Mouse (Mus musculus): Measurements from ENCODE around the gene Zfp14.
A peak's percentile ranks its signal among the peaks of the same experiment; 100 is the strongest.

The Zfp14 gene

DNA sequence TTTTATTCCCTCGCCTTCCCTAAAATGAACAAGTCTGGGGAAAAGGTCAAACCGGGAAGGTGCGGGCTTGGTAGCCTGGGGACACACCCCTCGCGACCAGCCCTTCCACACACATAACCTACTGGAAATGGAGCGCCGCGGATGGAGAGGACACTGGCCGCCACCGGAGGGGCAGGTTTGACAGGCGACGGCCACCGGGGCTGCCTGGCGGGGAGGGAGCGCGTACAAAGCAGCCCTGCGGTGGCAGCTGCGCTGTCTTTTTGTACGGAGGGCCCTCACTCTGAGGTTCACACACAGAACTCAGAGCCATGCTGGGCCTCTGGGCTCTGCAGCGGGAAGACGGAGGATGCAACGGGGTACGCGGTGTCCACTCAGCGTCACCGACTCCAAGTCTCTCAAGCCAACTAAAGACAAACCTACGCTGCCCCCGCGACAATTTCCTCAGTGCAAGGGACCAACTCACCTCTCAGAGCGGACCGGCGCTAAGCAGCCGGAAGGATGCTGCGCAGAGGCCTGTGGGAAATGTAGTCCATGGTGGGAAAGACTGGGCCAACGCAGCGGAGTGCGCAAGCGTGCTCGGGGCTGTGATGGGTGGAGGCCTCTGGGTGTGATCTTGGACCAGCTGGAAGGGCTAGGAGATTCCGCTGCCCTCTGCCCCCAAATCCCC is at the start of gene Zfp14:
Gene Zfp14, minus strand, starts transcription at position 499 of the 667 bp plus-strand sequence.
- peak; percentile 90 for DNase-seq

DNA sequence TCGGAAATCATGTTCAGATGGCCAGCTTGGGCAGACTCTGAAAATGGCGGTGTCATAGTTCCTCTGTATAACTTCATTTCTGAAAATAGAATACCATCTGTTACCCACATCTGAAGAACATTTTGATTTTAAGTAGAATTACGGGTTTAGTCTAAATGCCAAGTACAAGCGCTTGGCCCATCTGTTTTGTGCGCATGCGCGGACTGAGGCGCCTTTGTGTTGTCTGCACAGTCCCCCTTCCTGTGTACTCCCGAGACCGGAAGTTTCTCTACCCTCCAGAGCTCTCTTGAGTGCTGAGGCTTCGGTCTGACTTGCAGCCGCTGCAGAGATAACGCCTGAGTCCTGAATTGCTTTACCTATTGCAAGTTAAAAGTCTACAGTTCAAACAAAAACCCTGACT is 48.1 kb upstream of the Zfp14 start:
- DNase-seq, result peak; percentile 77

DNA sequence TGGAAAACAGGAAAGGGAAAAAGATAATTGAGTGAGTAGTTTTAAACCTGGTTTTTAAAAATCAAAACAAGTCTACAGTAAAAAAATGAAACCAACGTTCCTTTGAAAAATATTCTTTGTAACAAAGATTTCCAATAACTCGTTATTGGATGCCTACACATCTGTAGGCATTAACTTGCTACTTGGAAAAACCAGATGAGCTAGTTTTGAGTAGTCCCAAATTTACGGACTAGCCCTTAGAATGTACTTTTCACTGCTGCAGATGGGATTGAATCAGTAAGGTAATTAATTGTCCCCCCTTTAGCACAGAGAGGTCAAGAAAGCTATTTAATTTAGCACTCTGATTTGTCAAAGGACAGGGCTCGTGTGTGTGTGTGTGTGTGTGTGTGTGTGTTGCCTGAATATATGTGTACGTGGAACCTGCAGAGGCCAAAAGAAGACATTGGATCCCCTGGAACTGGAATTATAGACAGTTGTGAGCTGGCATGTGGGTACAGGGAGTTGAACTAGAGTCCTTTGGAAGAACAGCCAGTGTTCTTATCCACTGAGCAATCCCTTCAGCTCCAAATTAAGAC is 44.5 kb upstream of the Zfp14 start:
- no peak for DNase-seq

DNA sequence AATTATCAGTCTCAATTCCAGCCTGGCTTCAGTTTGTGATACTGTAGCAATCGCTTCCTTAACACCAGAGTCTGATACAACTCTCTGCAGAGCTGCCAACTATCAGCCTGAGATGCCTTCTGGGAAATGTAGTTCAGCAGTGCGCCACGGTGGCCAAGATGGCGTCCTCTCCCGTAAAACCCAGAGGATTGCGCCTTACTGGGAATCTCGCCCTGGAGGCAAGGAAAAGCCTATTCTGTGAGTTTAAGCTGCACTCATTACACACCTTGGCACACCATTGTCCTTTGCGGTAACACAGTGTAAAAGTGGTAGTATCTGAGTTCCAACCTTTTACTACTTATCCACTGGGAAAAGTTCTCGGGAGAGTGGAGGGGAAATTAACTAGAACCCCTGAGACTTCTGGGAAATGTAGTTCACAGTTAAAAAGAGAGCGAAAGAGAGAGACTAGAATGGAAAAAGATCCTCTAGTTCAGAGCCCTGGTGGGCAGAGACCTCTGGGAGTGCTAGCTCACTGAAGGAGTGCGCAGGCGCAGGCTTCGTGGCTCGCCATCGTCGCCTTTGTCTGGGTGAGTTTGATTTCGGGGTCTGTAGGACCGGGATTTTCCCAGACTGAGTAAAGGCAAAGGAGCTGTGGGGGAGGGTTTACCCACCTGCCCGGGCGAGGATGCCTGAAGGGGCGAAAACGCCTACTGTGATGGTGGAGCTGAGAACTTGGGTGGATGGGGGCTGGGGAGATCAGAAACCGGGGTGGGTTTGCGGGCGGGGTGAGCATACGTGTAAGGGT is 43.7 kb upstream of the Zfp14 start, which contains the start of gene Zfp260:
Gene Zfp260, plus strand, starts transcription at position 132 of the 784 bp plus-strand sequence.
- DNase-seq, result peak; percentile 91

DNA sequence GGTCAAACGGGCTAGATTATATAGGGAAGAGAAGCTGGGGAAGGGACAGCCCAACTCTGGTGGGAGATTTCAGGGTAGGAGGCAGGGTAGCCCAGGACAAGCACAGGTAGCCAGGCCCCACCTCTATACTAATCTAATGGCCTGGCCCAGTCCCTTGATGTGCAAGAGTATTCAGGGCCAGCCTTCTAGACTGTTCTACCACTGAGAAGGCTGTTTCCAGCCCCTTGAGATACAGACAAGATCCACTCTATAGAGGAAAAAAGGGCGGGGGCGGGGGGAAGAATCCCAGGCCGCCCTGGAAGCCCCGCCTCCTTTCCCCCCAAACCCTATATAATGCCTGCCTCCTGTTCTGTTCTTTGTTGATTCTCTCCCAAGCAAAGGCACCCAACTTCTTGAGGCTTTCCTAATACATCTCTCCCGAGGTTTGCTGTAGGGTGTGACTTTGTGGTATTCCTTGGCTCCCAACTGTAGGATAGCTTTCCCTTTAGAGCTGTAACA is 42.8 kb upstream of the Zfp14 start:
- DNase-seq, result no peak

DNA sequence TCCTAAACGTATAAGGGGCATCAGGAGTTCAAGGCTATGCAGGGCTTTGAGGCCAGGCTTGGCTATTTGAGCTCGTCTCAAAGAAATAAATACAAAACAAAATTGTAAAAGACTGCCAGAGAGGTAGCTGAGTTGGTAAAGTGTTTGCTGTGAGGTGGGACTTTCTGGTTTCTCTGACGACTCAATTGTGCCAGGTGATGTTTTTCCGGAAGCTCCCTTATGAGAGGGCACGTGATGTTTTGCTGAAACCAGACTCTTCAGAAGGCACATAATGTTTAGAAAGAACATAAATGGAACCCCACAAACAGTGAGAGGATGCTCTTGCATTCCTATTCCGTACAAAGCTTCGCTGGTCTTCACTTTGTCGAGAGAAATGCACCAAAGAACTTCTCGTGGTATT is 41.5 kb upstream of the Zfp14 start:
- no peak for DNase-seq

DNA sequence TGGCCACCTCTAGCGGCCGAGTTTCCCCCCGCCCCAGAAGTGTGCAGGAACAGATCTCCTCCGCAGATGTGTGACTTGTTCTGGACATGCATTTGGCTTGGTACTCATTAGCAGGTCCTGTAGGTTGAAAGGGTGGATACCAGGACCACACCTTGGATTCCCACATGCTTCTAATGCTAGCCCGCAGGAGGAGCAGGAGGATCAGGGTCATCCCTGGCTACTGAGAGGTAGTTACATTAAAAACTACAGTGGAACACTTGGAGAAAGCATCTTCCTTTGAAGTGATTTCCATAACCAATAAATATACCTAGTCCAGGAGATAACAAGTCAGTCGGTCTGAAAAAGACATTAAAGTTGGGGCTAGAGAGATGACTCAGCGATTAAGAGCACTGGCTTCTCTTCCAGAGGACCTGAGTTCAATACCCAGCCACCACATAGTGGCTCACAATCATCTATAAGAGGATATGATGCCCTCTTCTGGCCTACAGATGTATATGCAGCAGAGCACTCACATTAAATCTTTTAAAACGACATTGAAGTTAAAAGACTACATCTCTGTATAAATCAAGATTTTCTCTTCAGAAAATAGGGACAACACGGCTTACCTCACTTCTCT is 39.9 kb upstream of the Zfp14 start:
- no peak for DNase-seq

DNA sequence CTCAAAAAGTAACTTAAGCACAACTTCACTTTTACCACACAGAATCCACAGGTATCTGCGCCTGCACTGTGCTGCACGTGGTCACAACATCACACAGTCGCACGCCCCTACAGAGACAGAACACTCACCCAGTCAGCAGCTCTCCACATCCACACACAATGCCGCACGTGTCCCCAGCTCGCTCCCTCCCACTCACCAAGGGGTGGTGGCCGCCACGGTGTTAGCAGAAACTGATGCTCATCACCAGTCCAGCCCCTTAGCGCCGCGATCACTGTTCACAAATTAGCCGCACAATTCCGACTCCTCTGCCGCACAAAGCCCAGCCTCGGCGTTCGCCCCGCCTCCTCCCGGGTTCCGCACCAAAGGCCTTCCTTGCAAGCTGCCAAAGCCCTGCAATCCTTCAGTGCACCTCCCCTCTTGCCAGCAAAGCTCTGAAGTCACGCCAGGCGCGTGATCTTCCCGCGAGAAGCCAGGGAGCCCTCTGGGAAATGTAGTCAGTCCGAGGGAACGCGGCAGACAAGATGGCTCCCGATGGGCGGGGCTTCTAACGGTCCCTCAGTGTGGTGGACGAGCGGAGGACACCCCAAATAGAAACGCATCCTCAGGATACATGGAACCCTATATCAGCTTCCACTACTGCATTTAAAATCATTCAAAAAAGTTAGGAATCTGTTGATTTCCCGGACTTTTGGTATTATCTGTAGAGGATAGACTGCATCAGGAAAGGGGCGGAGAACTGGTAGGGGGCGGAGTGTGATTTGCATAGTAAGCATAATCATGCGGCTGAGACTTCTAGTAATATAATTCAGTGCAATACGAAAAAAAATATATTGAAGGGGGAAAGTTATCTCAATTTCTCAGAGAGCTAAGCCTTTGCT is 39.2 kb upstream of the Zfp14 start, which contains the start of the genes Gm26920 and Zfp566:
Gene Gm26920, minus strand, starts transcription at position 319 of the 878 bp plus-strand sequence.
Gene Zfp566, minus strand, starts transcription at position 436 of the 878 bp plus-strand sequence.
- peak; percentile 95 for DNase-seq

DNA sequence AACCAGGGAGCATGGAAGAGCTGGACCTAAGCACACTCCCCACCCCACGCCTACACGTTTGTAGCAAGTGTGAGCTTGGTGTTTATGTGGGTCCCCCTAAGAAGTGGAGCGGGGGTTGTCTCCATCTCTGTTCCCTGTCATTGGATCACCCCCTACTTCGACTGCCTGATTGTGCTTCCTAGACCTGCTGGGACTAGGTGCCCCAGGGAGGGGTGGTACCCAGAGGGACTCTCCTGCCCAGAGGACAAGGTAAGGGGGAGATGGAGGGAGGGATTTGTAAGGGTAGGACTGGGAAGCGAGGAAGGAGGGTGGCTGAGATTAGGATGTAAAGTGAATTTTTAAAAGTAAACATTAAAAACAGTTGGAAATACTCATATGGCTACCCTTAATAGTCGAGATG is 38.2 kb upstream of the Zfp14 start:
- no peak for DNase-seq

DNA sequence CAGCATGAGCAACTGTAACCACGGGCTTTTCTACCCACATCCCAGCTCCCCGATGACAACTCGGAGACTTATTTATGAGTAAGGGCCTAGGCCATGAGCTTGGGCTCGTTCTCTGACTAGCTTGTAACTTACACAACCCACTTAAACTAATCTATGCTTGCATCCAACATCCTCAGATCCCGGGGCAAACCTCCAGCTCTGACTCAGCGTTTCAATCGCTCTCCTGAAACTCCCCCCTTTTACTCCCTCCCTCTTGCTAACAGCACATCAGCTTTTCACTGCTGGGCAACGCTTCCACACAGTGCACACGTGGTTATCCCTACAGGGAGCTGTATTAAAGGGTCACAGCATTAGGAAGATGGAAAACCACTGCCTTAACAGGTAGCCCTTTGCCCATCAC is 35.3 kb upstream of the Zfp14 start:
- DNase-seq, result no peak

DNA sequence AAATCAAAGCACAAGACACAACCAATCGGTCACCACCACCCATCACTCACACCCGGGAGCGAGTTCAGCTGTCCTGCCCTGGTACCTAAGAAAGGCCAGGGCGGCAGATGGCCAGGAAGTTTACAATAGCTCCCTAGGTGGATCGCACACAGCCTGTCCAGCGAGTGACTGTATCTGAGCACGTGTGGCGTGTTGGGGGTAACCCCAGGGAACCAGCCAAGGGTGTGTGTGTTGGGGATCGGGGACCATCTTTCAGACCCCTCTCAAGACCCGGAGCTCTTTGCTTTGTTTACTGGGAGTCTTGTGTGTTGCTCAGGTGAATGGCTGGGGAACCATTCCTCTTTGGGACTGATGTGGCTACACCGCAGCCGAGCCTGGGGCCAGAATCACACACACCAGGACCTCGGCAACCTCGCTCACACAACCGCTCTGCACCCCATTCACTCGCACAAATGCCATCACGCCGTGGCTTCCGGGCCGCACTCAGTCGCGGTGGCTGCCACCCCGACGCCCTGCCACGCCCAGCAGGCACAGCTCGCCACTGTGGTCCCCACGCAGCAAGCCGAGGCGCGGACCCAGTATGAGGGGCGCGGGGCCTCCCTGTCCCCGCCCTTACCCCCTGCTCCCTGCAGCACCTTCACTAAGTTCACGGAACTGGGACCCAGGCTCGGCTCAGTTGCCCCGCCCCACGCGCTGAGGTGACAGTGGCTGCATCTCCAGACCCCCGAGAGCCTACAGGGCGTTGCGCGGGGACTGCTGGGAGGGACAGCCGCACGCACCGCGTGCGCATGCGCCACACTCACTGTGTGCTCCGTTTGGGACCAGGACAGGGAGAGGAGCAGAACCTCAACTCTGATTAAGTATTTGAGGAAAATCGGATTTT is 21.2 kb upstream of the Zfp14 start, which contains the start of gene Zfp82:
Gene Zfp82, minus strand, starts transcription at position 755 of the 883 bp plus-strand sequence.
- peak; percentile 90 for DNase-seq

DNA sequence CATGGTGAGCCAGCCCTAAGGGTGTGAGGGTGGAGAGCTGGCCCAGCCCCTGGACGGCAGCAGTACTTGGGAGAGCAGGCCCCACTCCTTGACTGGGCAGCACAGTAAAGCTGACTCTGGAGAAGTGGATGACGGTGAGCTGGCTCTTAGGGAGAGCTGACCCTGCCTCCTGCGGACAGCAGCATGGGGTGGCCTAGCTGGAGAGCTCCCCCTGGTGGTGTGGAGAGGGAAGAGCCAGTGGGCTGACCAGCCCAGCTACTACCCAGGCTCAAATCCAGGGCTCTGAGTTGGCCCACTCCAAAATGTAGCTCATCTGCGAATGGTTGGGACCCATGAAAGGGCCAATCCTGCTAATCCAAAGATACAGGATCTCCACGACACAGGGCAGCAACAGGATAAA is 13.4 kb upstream of the Zfp14 start:
- no peak for DNase-seq

DNA sequence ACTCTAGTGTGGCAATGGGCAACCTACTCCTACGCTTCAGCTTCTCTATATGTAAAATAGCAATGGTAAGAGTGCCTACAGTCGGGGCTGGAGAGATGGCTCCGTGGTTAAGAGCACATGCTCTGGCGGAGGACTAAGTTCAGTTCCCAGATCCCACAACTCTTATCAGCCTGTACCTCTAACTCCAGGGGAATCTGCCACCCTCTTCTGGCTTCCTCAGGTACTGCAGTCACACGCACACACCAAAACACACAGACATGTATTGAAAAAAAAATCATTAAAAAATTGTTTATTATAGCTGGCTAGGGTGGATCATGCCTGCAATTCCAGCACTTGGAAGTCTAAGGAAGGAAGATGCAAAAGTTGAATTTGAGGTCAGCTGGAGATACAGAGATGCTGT is 11.3 kb upstream of the Zfp14 start:
- DNase-seq, result peak; percentile 36

DNA sequence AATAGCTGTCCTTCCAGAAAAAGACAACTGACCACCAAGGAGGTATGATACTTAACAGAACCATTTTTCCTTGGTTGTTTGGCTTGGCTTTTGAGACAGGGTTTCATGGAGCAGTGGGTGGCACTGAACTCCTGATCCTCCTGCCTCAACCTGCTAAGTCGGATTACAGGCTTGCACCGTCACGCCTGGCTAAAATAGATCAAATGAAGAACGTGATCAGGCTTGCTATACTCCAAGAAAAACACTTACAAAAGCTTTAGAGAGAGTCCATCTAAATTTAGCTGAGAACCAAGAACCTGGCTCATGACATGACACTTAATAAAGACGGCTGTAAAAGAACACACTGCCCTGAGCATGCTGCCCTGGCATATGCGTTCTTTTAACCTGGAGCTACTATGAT is 9.2 kb upstream of the Zfp14 start:
- DNase-seq, result no peak

DNA sequence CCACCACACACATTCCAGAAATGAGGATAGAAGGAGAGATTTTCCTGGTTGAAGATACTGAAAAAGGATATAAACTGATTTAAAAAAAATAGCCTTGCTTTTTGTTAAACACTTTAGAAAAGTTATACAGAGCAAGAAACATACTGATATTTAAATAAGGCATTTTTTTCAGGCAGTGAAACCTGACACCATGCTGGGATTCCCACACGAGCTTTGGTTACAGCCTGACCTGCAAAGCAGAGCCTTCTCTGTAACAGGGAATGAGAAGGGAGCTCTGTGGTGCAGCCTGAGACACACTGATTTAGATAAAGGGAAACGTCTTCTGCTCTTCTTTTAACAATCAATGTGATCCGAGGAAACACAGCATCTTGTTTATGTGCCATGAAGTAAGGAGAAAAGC is 2.4 kb upstream of the Zfp14 start:
- no peak for DNase-seq

DNA sequence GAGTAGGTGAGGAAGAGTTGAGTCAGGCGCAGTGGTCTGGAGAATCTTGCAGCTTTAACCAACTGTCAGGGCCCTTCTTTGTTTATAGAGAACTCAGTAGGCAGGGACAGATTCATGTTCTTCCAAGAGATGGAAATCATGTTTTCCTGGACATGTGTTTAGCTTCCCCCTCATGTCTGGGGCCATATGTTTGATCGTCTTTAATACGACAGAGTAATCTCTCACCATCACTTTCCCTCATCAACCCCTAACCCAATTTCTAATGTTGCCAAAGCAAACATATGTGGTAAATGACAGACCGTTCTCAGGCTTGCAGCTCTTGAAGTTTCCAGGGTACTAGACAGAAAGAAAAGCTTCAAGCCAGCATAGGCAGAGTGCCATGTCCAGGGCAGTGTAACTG is 3.1 kb downstream of the Zfp14 start:
- no peak for DNase-seq

DNA sequence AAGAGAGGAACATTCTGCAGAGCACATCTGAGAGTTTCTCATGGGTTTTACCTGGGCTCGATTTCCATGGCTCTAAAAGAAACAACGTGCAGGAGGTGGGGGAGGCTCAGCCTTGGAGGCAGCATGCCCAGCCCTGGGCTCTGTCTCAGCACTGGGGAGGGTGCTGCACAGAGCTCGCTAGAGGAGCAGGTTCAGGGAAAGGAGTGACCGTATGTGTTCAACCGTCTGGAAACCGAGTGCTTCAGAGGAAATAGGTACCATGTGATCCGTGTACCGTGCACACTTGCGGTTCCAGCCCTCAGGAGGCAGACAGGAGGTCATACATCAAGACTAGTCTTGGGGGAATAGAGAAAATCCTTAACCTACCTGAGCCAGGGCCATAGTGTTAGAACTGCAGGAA is 6.8 kb downstream of the Zfp14 start:
- no peak for DNase-seq

DNA sequence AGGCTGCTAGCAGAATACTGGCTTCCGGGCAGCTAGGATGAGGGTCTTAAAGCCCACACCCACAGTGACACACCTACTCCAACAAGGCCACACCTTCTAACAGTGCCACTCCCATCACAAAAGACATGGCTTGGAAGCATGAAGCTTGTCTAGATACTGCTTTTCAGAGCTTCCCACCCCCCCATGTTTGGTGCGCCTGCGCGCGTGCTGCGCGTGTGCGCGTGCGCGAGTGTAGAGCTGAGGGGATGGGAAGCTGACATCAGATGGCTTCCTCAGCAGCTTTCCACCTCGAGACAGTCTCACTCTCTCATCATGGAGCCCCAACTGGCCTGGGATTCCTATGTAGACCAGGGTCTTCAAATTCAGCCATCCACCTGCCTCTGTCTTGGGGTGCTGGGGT is 16.8 kb downstream of the Zfp14 start:
- DNase-seq, result no peak

DNA sequence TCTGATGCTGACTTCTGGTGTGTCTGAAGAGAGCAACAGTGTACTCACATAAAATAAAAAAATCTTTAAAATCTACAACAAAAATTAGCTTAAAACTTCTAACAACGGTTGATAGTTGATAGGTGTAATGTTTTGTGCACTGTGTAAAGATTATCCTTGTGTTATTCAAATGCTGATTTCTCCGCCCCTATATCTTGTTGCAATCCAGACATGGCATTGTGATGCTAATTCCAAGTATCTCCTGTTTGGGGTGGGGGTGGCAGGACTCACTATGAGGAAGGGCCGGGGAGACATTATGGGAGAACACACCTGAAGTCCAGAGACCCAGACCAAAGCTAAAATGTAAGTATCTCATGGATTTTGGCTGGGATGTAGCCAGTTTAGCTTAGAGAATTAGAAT is 19.8 kb downstream of the Zfp14 start:
- no peak for DNase-seq

DNA sequence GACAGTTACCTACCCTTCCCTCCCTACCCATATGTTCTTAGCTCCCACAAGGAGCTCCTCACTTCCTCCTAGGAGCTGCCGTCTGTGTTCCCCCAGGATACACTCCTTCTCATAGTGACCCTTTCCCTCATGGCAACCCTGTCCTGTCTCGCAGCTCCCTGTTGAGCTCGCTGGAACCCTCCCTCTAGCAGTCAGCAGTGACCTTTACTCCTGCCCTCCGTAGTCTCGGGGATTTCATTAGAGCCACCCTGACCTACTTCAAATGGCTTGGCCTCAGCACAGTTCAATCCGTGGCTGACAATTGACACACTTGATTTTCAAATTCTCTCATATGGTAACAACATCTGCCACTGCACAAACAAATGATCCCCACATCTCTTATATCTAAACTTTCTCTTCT is 20.5 kb downstream of the Zfp14 start:
- DNase-seq, result no peak

DNA sequence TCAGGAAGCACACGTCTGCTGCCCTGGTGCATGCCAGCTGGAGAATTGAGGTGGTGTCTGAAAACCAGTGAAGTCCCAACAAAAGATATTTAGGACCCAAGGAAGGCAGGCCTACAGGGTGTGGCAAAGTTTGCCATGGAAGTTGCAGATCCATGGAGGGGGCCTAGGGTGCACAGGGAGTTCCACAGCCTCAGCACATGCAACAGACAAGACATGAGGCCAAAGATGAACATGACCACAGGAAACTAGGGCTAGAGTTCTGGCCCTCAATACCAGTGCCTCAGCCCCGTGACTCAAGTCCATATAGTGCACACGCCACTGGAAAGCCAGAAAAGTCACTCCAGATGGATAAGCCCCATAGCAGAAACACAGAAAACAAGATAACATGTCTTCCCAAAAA is 22.6 kb downstream of the Zfp14 start:
- DNase-seq, result no peak

Data from thymus, postnatal 25 days (tissue).